Mouse (Mus musculus) intestine, embryonic 16.5 days (tissue): ENCODE results near the gene Sez6l. TPM values are rescaled to one million over a fixed set of nuclear protein-coding genes. Genes with fewer than 3 reads are reported as not detected.

ENCODE experiments used
- ATAC-seq: fragments of 200-750 bp; cut with Nextera tagmentation; 2 replicates; pipeline ENCODE4 v1.8.0; 2017; ENCODE audit warnings: moderate TSS enrichment, moderate library complexity
- H3K27ac ChIP-seq: fragments of 300-500 bp; sonication (generic); 2 replicates; pipeline ENCODE4 v1.5.1; 2014; ENCODE audit warnings: mild to moderate bottlenecking, low read length
- H3K27me3 ChIP-seq: fragments of 300-500 bp; sonication (generic); replicated peaks from 2 replicates; pipeline ENCODE4 v1.6.1; 2014; ENCODE audit warnings: low read length, control low read depth, mixed read lengths; ENCODE audit not compliant: control insufficient read depth, insufficient read depth
- H3K36me3 ChIP-seq: fragments of 300-500 bp; sonication (generic); 2 replicates; pipeline ENCODE4 v1.6.1; 2014; ENCODE audit warnings: low read length, control low read depth; ENCODE audit not compliant: control insufficient read depth, insufficient read depth
- H3K4me1 ChIP-seq: fragments of 300-500 bp; sonication (generic); 2 replicates; pipeline ENCODE4 v1.6.1; 2014; ENCODE audit warnings: low read length, control low read depth, mixed read lengths; ENCODE audit not compliant: control insufficient read depth, insufficient read depth
- H3K4me2 ChIP-seq: fragments of 300-500 bp; sonication (generic); 2 replicates; pipeline ENCODE4 v1.6.1; 2014; ENCODE audit warnings: low read depth, low read length, control low read depth
- H3K4me3 ChIP-seq: fragments of 300-500 bp; sonication (generic); 2 replicates; pipeline ENCODE4 v1.5.1; 2014; ENCODE audit warnings: mild to moderate bottlenecking, low read length
- H3K9ac ChIP-seq: fragments of 300-500 bp; sonication (generic); 2 replicates; pipeline ENCODE4 v1.6.1; 2014; ENCODE audit warnings: low read depth, low read length
- H3K9me3 ChIP-seq: fragments of 300-500 bp; sonication (generic); 2 replicates; pipeline ENCODE4 v1.6.1; 2016; ENCODE audit warnings: low read length, control low read depth; ENCODE audit not compliant: control insufficient read depth
- WGBS: fragments of 180-500 bp; shearing (Covaris S2); extraction: QIAGEN DNeasy Blood & Tissue Kit; methylation state at CpG from one replicate; pipeline ENCODE4 v1.1.7; 2014; 5-methylcytosine and 5-hydroxymethylcytosine counted together
- polyA plus RNA-seq: library from polyadenylated mRNA; unstranded; fragments of >200 nt; fragmentation: Nextera tagmentation; extraction: Ambion mirVana; gene quantifications from 2 replicates; pipeline ENCODE4 v1.2.1, GENCODE M21; 2015

The Sez6l gene
- polyA plus RNA-seq, 1 experiment from 2014 or later: 1.5 TPM

DNA sequence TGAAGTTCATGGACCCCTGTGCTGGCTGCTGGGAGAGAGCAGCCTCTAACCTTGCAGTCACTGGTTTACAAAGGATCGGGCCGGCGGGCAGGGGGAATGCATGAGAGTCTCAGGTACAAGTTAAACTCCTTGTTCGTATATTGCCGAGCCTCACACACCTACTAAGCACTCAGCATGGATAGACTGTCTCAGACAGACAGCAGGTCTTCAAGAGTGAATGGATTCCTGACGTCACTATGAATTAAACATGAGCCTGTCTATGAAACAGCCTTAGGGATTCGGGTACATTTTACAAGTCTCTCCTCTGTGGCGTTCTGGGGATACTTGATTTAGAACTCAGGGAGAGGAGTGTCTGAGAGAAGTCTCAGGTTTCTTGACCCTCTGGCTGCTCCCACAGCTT is 11.5 kb downstream of the Sez6l start:
- H3K9ac ChIP-seq: no peak overlapping the region
- H3K27ac ChIP-seq: no peak overlapping the region
- no peaks in the 10 kb centered on the region for H3K27me3 ChIP-seq
- no peaks in the 10 kb centered on the region for H3K9me3 ChIP-seq
- H3K4me1 ChIP-seq: no peaks in the 10 kb centered on the region
- no peak overlapping the region for H3K4me3 ChIP-seq
- no peaks in the 10 kb centered on the region for H3K36me3 ChIP-seq
- ATAC-seq: no peak
- H3K4me2 ChIP-seq: no peak overlapping the region
- WGBS: 64% methylated on average over 8 of the region's 8 CpGs

DNA sequence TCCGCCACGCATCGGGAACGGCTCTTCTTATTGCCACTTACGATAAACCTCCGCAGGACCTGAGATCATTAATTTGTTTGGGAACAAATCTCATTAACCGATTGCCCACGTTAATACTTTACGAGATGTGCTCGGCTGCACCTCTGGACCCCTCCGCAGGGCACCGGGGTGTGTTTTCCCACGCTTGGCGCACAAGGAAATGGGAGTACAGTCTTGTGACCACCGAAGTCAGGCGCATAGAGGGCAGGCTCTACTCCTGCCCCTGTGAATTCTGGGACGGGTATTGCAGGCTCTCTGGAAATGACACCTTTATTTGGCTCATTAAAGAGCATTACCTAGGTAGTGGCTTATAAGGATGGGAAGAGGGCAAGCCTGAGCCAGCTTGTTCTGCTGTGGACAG is 11.9 kb downstream of the Sez6l start:
- Histone ChIP-seq H3K27ac (no peak overlapping the region), H3K4me1 (no peaks in the 10 kb centered on the region), H3K4me3 (no peak overlapping the region), H3K27me3 (no peaks in the 10 kb centered on the region), H3K36me3 (no peaks in the 10 kb centered on the region), H3K9me3 (no peaks in the 10 kb centered on the region), H3K4me2 (no peak overlapping the region), H3K9ac (no peak overlapping the region)
- WGBS: 87% methylated on average over 17 of the region's 17 CpGs
- ATAC-seq: no peak

DNA sequence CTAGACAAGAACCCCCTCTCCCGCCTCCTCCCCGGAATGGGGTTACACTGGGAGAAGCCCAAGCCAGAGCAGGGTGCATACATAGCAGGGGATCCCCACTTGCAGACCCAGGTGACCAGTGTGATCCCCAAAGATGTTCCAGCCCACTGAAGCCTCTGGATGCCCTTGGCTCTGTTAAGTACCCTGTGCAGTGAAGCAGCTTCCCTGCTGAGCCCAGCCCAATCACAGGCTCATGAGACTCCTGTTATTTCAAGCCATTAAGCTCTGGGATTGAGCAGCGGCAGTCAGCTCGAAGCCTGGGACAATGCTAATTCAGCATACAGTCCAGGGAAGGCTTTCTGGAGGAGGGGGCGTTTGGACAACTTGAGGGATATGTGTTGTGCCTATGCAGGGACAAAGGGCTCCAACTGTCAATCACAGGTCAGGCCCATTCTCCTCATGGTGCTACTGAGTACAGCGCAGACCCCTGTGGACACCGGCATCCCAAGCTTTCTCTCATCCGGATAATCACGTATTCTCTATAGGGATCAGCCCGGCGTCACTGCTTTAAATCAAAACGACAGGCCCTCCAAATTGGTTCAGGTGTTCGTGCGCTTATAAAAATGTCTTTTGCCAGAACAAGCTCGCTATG is 16.0 kb downstream of the Sez6l start:
- ATAC-seq: no peak
- Histone ChIP-seq H3K36me3 (no peaks in the 10 kb centered on the region), H3K27me3 (no peaks in the 10 kb centered on the region), H3K9ac (no peak overlapping the region), H3K4me1 (no peaks in the 10 kb centered on the region), H3K9me3 (no peaks in the 10 kb centered on the region), H3K4me2 (no peak overlapping the region), H3K27ac (no peak overlapping the region), H3K4me3 (no peak overlapping the region)
- WGBS: 56% methylated on average over 15 of the region's 15 CpGs

DNA sequence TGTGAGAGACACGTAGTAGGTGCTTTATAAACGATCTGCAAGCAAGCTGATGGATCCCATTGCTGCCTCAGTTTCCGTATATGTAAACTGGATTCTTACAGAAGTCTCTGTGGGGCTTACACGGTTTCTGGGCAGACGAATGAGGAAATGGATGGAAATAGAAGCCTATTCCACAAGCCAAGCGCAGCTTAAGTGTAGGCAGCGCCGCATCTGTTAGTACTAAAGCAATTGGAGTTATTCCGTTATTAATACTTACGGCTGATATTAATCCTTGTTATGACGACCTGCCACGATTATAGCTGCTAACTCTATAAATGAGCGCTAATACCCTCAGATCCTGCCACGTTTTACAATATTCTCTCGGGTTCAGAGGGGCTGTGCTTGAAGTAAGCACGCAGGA is 16.8 kb downstream of the Sez6l start:
- no peak overlapping the region for H3K4me3 ChIP-seq
- no peaks in the 10 kb centered on the region for H3K36me3 ChIP-seq
- ATAC-seq: no peak
- no peaks in the 10 kb centered on the region for H3K9me3 ChIP-seq
- WGBS: 74% methylated on average over 16 of the region's 16 CpGs
- H3K27ac ChIP-seq: no peak overlapping the region
- no peaks in the 10 kb centered on the region for H3K4me1 ChIP-seq
- no peak overlapping the region for H3K9ac ChIP-seq
- H3K4me2 ChIP-seq: no peak overlapping the region
- H3K27me3 ChIP-seq: no peaks in the 10 kb centered on the region

DNA sequence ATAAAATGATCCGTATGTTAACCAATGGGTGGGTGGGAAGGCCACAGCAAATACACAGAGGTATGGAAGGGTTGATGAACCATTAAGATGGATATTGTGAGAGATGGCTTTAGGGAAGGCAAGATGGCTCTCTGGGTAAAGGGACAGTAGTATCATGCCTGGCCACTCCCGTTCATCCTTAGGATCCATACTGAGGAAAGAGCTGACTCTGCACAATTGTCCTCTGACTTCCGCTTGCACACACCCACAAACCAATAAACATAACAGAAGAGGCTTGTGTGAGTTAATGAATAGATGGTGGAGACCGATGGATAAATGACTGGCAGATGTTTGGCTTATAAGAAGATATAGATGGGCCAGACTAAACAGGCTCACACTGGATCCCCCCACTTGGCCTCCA is 19.6 kb downstream of the Sez6l start:
- H3K4me1 ChIP-seq: no peaks in the 10 kb centered on the region
- no peaks in the 10 kb centered on the region for H3K36me3 ChIP-seq
- H3K27ac ChIP-seq: no peak overlapping the region
- no peaks in the 10 kb centered on the region for H3K9me3 ChIP-seq
- H3K4me2 ChIP-seq: no peak overlapping the region
- no peak overlapping the region for H3K4me3 ChIP-seq
- H3K9ac ChIP-seq: no peak overlapping the region
- no peaks in the 10 kb centered on the region for H3K27me3 ChIP-seq
- ATAC-seq: no peak
- 73% methylated on average over 4 of the region's 4 CpGs for WGBS

DNA sequence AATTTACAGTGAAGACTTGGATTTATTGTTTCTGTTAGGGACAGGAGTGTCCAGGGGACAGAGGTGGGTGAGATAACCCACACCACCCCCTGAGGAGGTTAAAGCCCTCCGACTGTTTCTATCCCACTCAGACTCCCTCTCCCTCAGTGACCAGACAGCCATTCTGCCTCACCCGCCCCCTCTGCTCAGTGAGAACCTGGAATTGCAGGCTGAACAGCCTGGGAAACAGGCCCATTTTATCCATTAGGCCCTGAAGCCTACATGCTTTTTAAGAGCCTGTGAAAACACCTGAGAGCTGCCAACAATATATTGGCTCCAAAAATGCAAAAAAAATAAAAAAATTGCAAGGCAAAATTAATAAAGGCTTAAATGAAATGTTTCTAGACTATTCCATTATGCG is 20.3 kb downstream of the Sez6l start:
- H3K4me1 ChIP-seq: 0 out of 2 replicates have a peak, but pooled peaks cover 2% of the 10 kb centered on the region
- H3K9ac ChIP-seq: no peak overlapping the region
- H3K27ac ChIP-seq: no peak overlapping the region
- no peaks in the 10 kb centered on the region for H3K27me3 ChIP-seq
- 69% methylated on average over 3 of the region's 3 CpGs for WGBS
- H3K9me3 ChIP-seq: no peaks in the 10 kb centered on the region
- no peaks in the 10 kb centered on the region for H3K36me3 ChIP-seq
- no peak overlapping the region for H3K4me2 ChIP-seq
- no peak overlapping the region for H3K4me3 ChIP-seq
- no peak for ATAC-seq

DNA sequence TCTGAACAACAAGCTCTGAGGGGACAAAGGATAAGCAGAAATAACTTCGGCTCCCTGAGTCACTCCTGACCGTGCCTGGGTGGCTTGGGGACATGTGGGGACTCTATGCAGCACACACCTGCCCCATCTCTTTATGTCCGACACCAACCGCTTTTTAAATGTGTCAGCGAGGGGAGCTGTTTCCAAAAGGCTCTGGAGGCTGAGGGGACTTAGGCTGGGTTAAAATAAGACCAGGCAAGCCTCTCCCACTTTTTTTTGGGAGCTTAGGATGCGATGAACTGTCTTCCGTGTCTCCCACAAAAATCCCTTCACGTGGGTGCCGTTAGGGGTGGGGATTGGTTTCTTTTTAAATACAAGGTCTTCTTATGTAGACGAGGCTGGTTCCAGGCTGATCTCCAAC is 22.5 kb downstream of the Sez6l start:
- Histone ChIP-seq H3K36me3 (no peaks in the 10 kb centered on the region), H3K27ac (no peak overlapping the region), H3K4me2 (no peak overlapping the region), H3K27me3 (no peaks in the 10 kb centered on the region), H3K9me3 (no peaks in the 10 kb centered on the region), H3K4me3 (no peak overlapping the region), H3K4me1 (0 out of 2 replicates have a peak, but pooled peaks cover 2% of the 10 kb centered on the region), H3K9ac (no peak overlapping the region)
- ATAC-seq: no peak
- 71% methylated on average over 10 of the region's 10 CpGs for WGBS

DNA sequence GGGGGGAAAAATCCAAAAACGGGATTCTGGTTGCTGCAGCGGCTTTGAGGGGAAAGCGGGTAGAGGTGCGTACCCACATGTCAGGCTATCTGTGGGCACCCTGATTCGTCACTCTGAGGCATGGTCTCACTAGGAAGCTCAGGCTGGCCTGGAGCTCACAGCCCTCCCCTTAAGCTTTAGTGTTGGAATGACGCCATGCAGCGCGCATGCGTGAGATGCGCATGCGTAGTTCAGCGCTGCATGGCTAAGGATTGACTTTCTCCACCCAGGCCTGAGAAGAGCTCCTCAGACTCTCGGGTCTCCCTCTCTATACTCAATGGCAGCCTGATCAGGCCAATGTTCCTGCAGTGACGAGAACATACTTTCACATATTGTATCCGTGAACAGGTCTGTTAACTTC is 24.2 kb downstream of the Sez6l start:
- no peaks in the 10 kb centered on the region for H3K36me3 ChIP-seq
- WGBS: 87% methylated on average over 15 of the region's 15 CpGs

DNA sequence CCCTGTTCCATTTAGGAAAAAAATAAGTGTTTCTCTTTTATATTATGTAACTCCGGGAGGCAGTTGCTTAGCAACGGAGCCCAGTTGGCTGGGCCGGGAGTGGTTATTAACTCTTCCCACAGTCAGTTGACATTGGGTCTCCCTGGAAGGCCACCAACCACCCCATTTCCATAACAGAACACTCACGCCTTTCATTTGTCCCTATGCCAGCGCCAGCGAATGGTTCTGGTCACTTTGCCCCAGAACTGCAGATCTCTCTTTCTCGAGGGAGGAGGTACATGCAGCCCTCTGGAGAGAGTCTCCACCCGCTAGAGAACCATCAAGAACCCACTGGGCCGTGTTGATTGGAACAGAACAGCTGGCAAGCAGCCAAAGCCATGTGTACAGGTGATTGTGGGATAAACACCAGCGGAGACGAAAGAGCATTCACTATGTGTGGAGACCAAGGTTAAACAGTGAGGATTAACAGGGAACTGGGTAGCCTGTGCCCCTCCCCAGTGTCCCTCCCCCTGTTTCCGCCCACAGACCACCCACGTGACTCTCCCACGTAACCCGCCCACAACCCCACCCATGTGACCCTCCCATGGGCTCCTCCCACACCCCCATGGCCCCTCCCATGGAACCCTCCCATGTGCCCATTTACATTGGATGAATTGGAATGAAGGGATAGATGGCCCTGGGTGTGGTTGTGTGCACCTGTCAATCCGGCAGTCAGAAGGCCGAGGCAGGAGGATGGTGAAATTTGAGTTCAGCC is 24.8 kb downstream of the Sez6l start:
- no peak overlapping the region for H3K4me2 ChIP-seq
- H3K27ac ChIP-seq: no peak overlapping the region
- WGBS: 48% methylated on average over 17 of the region's 17 CpGs
- H3K9me3 ChIP-seq: no peaks in the 10 kb centered on the region
- H3K4me1 ChIP-seq: 0 out of 2 replicates have a peak, but pooled peaks cover 2% of the 10 kb centered on the region
- H3K4me3 ChIP-seq: no peak overlapping the region
- no peaks in the 10 kb centered on the region for H3K27me3 ChIP-seq
- no peak for ATAC-seq
- no peak overlapping the region for H3K9ac ChIP-seq
- H3K36me3 ChIP-seq: no peaks in the 10 kb centered on the region

More for the DNA sequence above, 24.2 kb downstream of the Sez6l start:
- Histone ChIP-seq H3K4me2 (no peak overlapping the region), H3K4me3 (no peak overlapping the region), H3K9me3 (no peaks in the 10 kb centered on the region), H3K27me3 (no peaks in the 10 kb centered on the region), H3K9ac (no peak overlapping the region), H3K4me1 (0 out of 2 replicates have a peak, but pooled peaks cover 2% of the 10 kb centered on the region), H3K27ac (no peak overlapping the region)
- no peak for ATAC-seq
